Mouse (Mus musculus): ENCODE results near the gene Kcnj9. TPM values are rescaled to one million over a fixed set of nuclear protein-coding genes. Genes with fewer than 3 reads are reported as not detected.

Gene Kcnj9
- polyA plus RNA-seq, 1 experiment, result not detected

DNA sequence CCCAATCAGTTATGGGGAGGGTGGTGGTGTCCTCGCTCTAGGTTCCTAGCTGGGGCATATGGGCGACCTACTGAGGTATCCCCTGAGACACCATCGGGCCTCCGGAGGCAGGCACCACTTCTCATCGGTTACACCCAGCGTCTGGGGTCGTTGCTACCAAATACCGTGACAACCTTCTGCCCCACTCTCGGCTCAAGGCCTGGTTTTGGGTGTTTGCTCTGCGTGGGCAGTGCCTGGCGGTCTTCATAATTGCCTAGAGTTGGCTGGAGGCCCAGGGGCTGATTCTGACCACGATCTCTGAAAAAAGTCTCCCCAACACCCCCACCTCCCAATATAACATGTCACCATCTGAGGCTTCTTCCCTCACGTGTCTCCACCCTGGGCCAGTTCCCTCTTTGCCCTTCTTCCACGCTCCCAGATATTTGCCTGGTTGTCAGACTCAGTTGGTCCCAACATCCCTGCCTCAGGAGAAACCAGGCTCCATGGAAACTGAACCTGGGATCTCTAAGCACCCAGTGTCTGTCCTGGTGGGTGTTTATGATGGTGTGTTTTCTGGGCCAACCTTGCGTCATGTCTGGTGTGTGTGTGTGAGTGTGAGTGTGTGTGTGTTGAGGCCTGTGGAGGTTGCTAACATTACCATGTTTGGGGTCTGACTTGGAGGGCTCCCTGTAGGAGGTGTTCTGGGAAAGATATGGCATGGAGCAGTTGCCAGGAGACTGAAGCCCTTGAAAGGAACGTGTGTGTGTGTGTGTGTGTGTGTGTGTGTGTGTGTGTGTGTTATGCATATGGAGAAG is 16.2 kb downstream of the Kcnj9 start:
- WGBS, result 7% methylated on average over 16 of the region's 16 CpGs
- Histone ChIP-seq H3K27me3 (ENCODE audit: control insufficient read depth, insufficient read depth, low read length) (no peaks in the 10 kb centered on the region), H3K27ac (ENCODE audit: insufficient read depth, low read depth, low read length) (no peak overlapping the region), H3K36me3 (ENCODE audit: control insufficient read depth, insufficient read depth, low read length) (peaks cover 7% of the 10 kb centered on the region; the same call in 1 of the 2 replicates), H3K4me3 (ENCODE audit: low read depth, low read length) (peak overlapping the region; percentile 70), H3K4me1 (ENCODE audit: control insufficient read depth, insufficient read depth, insufficient read length, low read length) (peaks cover 13% of the 10 kb centered on the region; the same call in 1 of the 2 replicates)
- TF ChIP-seq POLR2A (IDR thresholded peaks at IDR 0.05; ENCODE audit: low read depth, low read length), result no peak
- TF ChIP-seq CTCF (IDR thresholded peaks at IDR 0.05; ENCODE audit: extremely low read depth, insufficient read length, insufficient replicate concordance, low read depth, low read length), result no peak

DNA sequence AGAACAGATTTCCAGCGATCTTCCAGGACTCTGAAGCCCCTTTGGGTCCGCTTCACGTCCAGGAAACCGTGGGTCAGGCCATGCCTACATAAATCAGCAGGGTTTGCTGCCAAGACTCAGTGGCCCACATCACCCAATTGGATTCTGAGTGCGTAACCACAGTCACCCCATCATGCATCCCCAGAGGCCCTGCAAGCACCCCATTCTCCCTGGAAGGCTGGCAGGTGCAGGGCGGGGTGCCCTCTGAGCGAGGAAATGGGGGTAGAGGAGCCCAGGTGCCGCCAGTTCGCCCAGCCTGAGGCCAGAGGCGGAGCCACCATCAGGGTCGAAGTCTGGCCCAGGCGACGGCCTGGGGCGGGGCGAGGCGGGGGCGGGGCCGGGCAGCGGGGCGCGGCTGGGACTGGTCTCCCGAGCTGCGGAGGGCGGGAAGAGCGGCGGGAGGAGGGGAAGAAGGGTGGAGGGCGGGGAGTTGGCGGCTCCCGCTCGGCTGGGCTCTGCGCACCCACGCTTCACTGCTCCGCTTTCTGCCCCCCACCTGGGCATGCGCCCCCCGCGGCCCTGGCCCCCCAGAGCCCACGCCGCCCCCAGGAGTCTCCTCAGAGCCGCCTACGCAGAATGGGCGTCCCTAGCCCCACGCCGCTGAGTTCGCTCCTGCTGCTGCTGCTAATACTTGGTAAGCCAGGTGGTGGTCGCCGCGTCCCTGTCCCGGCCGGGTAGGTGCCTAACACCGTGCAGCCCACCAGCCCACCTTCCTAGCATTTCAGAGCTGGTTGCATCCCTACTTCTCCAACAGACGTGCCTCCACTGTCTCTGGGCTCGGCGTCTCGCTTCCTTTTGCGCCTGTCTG is 17.0 kb downstream of the Kcnj9 start:
- WGBS, result 2% methylated on average over 50 of the region's 55 CpGs

GRCm38 (mm10) chr1:172311248-172311906 is 17.7 kb downstream of the Kcnj9 start:
- no peaks in the 10 kb centered on the region for H3K27me3 ChIP-seq (ENCODE audit: control insufficient read depth, insufficient read depth, low read length)
- H3K27ac ChIP-seq (ENCODE audit: insufficient read depth, low read depth, low read length), result peak overlapping the region; percentile 98
- under 1% methylated on average over 23 of the region's 23 CpGs for WGBS
- peaks cover 13% of the 10 kb centered on the region; the same call in 1 of the 2 replicates for H3K4me1 ChIP-seq (ENCODE audit: control insufficient read depth, insufficient read depth, insufficient read length, low read length)
- peak overlapping the region; percentile 70 for H3K4me3 ChIP-seq (ENCODE audit: low read depth, low read length)
- no peaks in the 10 kb centered on the region for H3K36me3 ChIP-seq (ENCODE audit: control insufficient read depth, insufficient read depth, low read length)
- TF ChIP-seq POLR2A (IDR thresholded peaks at IDR 0.05; ENCODE audit: low read depth, low read length) (no peak), CTCF (IDR thresholded peaks at IDR 0.05; ENCODE audit: extremely low read depth, insufficient read length, insufficient replicate concordance, low read depth, low read length) (no peak)

More for the DNA sequence above, 17.0 kb downstream of the Kcnj9 start:
- no peaks in the 10 kb centered on the region; the same call in 1 of the 2 replicates for H3K36me3 ChIP-seq (ENCODE audit: control insufficient read depth, insufficient read depth, low read length)
- TF ChIP-seq POLR2A (IDR thresholded peaks at IDR 0.05; ENCODE audit: low read depth, low read length) (peak; percentile 82), CTCF (IDR thresholded peaks at IDR 0.05; ENCODE audit: extremely low read depth, insufficient read length, insufficient replicate concordance, low read depth, low read length) (peak; percentile 5; the same call in 1 of the 2 replicates)
- H3K27me3 ChIP-seq (ENCODE audit: control insufficient read depth, insufficient read depth, low read length), result no peaks in the 10 kb centered on the region
- peaks cover 13% of the 10 kb centered on the region; the same call in 1 of the 2 replicates for H3K4me1 ChIP-seq (ENCODE audit: control insufficient read depth, insufficient read depth, insufficient read length, low read length)
- peak overlapping the region; percentile 98 for H3K27ac ChIP-seq (ENCODE audit: insufficient read depth, low read depth, low read length)
- H3K4me3 ChIP-seq (ENCODE audit: low read depth, low read length), result peak overlapping the region; percentile 70

- under 1% methylated on average over 14 of the region's 14 CpGs for WGBS
- peak overlapping the region; percentile 98 for H3K27ac ChIP-seq (ENCODE audit: insufficient read depth, low read depth, low read length)
- H3K4me1 ChIP-seq (ENCODE audit: control insufficient read depth, insufficient read depth, insufficient read length, low read length), result peaks cover 13% of the 10 kb centered on the region; the same call in 1 of the 2 replicates
- H3K36me3 ChIP-seq (ENCODE audit: control insufficient read depth, insufficient read depth, low read length), result no peaks in the 10 kb centered on the region
- peak overlapping the region; percentile 56 for H3K4me3 ChIP-seq (ENCODE audit: low read depth, low read length)
- no peaks in the 10 kb centered on the region for H3K27me3 ChIP-seq (ENCODE audit: control insufficient read depth, insufficient read depth, low read length)
- TF ChIP-seq CTCF (IDR thresholded peaks at IDR 0.05; ENCODE audit: extremely low read depth, insufficient read length, insufficient replicate concordance, low read depth, low read length), result peak; percentile 91
- TF ChIP-seq POLR2A (IDR thresholded peaks at IDR 0.05; ENCODE audit: low read depth, low read length), result no peak
Observed at GRCm38 (mm10) chr1:172309699-172310398, 19.3 kb downstream of the Kcnj9 start.

- H3K4me1 ChIP-seq (ENCODE audit: control insufficient read depth, insufficient read depth, insufficient read length, low read length), result peaks cover 13% of the 10 kb centered on the region; the same call in 1 of the 2 replicates
- TF ChIP-seq POLR2A (IDR thresholded peaks at IDR 0.05; ENCODE audit: low read depth, low read length) (no peak), CTCF (IDR thresholded peaks at IDR 0.05; ENCODE audit: extremely low read depth, insufficient read length, insufficient replicate concordance, low read depth, low read length) (no peak)
- H3K27ac ChIP-seq (ENCODE audit: insufficient read depth, low read depth, low read length), result no peak overlapping the region
- WGBS, result 100% methylated on average over 1 of the region's 1 CpGs
- no peaks in the 10 kb centered on the region for H3K36me3 ChIP-seq (ENCODE audit: control insufficient read depth, insufficient read depth, low read length)
- H3K27me3 ChIP-seq (ENCODE audit: control insufficient read depth, insufficient read depth, low read length), result no peaks in the 10 kb centered on the region
- H3K4me3 ChIP-seq (ENCODE audit: low read depth, low read length), result no peak overlapping the region
Observed at GRCm38 (mm10) chr1:172308409-172308808, 20.7 kb downstream of the Kcnj9 start.

GRCm38 (mm10) chr1:172307936-172308335 is 21.2 kb downstream of the Kcnj9 start:
- H3K4me1 ChIP-seq (ENCODE audit: control insufficient read depth, insufficient read depth, insufficient read length, low read length), result peaks cover 10% of the 10 kb centered on the region; the same call in 1 of the 2 replicates
- H3K27ac ChIP-seq (ENCODE audit: insufficient read depth, low read depth, low read length), result no peak overlapping the region
- no peak overlapping the region for H3K4me3 ChIP-seq (ENCODE audit: low read depth, low read length)
- TF ChIP-seq CTCF (IDR thresholded peaks at IDR 0.05; ENCODE audit: extremely low read depth, insufficient read length, insufficient replicate concordance, low read depth, low read length) (no peak), POLR2A (IDR thresholded peaks at IDR 0.05; ENCODE audit: low read depth, low read length) (no peak)
- H3K27me3 ChIP-seq (ENCODE audit: control insufficient read depth, insufficient read depth, low read length), result no peaks in the 10 kb centered on the region
- H3K36me3 ChIP-seq (ENCODE audit: control insufficient read depth, insufficient read depth, low read length), result no peaks in the 10 kb centered on the region
- WGBS, result 70% methylated on average over 10 of the region's 10 CpGs
